In the genomic region with DNA sequence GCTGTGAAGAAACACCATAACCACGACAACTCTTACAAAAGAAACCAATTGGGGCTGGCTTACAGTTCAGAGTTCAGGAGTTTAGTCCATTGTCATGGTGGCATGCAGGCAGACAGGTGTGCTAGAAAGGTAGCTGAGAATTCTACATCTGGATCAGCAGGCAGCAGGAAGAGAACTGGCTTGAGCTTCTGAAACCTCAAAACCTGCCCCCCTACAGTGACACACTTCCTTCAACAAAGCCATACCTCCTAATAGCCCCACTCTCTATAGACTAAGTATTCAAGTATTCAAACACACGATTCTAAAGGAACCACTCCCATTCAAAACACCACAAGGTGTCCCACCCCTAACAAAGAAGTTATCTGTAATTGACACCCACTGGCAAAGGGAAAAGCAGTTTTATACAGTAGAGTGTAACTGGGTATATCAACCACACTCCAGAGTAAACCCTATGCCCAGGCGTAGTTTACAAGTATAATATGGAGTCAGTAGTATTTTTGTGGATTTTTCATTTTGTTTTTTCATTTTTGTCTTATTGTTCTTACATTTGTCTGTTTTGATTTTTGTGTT, we compare ENCODE assay signal across 1 mouse cellular context.
TF ChIP-seq lines count a peak whose summit lies in the region.

No protein-coding gene starts in this region.

TF ChIP-seq in MEL, 35 proteins besides CTCF, POLR2A, EP300 and RAD21 (continued from another document):
- TF ChIP-seq MEF2A (IDR thresholded peaks at IDR 0.05; ENCODE audit: extremely low read depth, insufficient replicate concordance, low read depth, low read length, poor library complexity, severe bottlenecking) (no peak), UBTF (IDR thresholded peaks at IDR 0.05; ENCODE audit: borderline replicate concordance, insufficient read depth, low read depth, low read length) (no peak), E2F4 (IDR thresholded peaks at IDR 0.05; ENCODE audit: borderline replicate concordance, low read depth, low read length) (no peak), POLR2AphosphoS2 (IDR thresholded peaks at IDR 0.05; ENCODE audit: low read length) (no peak), GABPA (IDR thresholded peaks at IDR 0.05; ENCODE audit: low read depth, low read length) (no peak), KAT2A (conservative IDR thresholded peaks at IDR 0.05; ENCODE audit: low read depth, low read length) (no peak), MYC (IDR thresholded peaks at IDR 0.05; ENCODE audit: low read depth, low read length) (no peak), NELFE (IDR thresholded peaks at IDR 0.05; ENCODE audit: low read depth, low read length) (no peak), ZMIZ1 (IDR thresholded peaks at IDR 0.05; ENCODE audit: low read depth, low read length) (no peak), MXI1 (IDR thresholded peaks at IDR 0.05; ENCODE audit: low read depth, low read length) (no peak), TBP (IDR thresholded peaks at IDR 0.05; ENCODE audit: low read depth, low read length) (no peak), USF2 (IDR thresholded peaks at IDR 0.05; ENCODE audit: borderline replicate concordance in 1 of 2, insufficient read depth in 1 of 2, low read depth in 1 of 2, low read length in 2 of 2) (no peak), CHD1 (IDR thresholded peaks at IDR 0.05; ENCODE audit: low read depth, low read length) (no peak), SIN3A (IDR thresholded peaks at IDR 0.05; ENCODE audit: low read length) (no peak), ZC3H11A (IDR thresholded peaks at IDR 0.05; ENCODE audit: low read depth, low read length) (no peak), POLR2AphosphoS5 (IDR thresholded peaks at IDR 0.05; ENCODE audit: borderline replicate concordance, low read depth, low read length) (no peak), ELF1 (IDR thresholded peaks at IDR 0.05; ENCODE audit: low read depth, low read length) (no peak), TCF12 (IDR thresholded peaks at IDR 0.05; ENCODE audit: low read depth, low read length) (no peak)
